Mouse (Mus musculus): ENCODE data around the gene Tent2.

Gene Tent2

DNA sequence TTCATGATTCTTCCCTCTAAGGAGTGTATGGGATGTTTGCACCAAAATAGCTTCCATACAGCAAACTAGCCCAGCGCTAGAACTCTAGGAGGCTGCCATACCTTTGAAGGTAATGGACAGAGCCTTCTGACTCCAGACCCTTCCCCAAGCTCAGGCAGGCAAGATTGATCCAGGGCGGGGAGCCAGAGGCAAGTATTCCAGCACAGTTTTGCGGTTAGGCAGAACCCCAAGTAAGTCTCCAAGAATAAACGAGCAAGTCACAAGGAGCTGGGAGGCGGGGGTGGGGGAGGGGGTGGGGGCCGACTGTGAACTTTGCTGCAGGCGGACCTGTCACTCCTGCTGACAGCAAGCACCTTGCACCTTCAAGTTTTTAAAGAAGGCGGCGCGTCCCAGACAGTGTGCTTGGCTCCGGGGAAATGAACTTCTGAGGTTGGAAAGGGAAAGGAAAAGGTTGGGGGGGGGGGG lies 48.3 kb downstream of the Tent2 start:
- no peak for DNase-seq (ENCODE audit: extremely low spot score)

DNA sequence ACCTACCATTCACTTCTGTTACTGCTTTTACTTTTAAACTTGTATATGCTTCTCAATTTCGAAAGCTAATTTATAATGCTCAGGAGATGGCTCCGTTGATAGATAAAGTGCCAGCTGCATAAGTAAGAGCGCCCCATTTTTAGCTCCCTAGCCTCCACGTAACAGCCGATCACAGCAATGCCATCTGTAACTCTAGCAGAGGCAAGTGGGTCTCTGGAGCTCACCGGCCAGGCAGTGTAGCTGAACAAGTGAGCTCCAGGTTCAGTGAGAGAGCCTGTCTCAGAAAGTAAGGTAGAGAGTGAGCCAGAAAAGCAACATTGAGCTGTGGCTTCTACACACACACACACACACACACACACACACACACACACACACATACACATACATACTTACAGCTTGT lies 51.0 kb downstream of the Tent2 start:
- DNase-seq (ENCODE audit: extremely low spot score): no peak

DNA sequence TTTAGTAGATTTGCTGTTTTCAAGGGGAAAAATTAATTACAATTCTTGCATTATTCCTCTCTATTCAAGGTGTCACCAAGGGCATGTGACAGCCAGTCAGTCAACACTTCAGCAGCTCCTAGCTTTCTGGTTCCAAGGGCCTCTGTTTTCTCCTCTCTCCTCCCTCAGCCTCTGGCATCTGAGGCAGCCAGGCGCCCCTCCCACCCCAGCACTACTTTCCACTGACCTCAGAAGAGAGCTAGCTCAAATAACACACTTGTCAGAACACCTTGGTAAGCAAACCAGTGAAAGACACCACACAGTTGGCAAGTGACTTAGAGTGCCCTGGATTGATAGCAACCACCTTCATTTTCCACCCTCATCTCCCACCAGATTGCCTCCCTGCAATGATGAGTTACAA lies 54.1 kb downstream of the Tent2 start:
- DNase-seq (ENCODE audit: extremely low spot score): no peak

DNA sequence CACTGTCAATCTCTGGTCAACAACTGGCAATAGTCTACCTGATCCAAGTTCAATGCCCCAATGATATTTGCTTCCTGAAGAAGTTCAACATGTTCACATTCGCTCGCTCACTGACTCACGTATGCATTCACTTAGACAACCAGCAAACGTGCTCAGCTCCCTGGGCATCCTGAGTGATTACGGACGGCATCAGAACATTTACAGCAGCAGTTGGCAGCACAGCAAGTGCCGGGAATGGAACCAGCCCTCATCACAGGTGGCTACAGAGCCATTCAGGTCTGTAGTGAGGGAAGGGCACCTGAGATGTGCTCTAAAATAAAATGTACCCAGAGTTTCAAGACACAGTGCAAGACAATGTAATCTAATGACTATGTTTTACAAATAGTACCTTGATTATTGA lies 55.1 kb downstream of the Tent2 start:
- DNase-seq (ENCODE audit: extremely low spot score): no peak

DNA sequence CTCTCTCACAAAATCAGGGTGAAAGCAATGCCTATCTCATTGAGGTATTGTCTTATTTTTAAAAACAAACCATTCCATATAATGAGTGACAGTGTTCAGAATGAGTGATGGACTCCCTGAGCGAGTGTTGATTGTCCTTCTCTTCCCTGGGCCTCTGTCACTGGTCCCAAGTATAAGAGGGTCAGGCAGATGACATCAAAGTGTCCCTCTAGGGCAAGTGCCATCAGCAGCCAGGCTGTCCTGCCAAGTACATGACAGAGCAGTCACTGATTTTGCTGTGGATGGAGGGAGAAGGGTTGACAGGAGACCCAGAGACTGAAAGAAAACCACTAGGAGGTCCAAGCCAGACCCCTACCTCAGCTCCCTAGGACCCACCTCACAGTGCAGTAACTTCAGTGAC lies 55.9 kb downstream of the Tent2 start:
- DNase-seq (ENCODE audit: extremely low spot score): no peak

DNA sequence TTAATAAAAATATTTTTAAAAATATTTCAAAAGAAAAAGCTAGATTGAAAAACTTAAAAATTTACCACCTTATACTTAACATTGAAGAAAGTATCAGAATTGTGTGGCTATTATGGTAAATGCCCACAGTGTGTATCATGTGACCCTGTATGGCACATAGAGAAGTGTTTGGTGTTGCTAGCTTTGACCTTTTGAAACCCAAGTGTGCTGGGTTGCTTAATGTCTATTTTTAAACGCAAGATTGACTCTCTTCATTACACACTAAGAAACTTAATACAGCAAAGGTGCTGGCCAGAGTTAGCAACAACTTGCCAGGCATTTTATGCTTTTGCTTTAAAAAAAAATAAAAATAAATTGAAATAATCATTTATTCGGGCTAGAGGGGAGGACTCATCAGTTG lies 56.7 kb downstream of the Tent2 start:
- DNase-seq (ENCODE audit: extremely low spot score): no peak

DNA sequence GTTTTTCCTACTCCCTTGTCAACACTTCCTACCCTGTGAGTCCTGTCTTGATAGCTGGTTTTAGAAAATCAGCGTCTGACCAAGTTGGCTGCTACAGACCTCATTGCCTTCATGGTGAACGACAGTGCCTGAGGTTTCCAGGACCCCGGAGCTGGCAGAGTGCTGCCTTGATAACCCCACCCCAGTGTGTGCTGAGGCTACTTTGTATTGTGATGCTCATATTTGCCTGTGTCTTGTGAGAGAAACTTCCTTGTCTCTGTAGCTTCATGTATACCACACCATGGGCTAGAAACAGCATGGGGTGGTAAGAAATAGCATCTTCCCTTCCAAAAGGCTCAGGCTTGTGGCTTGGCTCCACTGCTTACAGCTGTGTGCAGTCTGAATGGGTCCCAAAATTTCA lies 61.5 kb downstream of the Tent2 start:
- DNase-seq (ENCODE audit: extremely low spot score): no peak

DNA sequence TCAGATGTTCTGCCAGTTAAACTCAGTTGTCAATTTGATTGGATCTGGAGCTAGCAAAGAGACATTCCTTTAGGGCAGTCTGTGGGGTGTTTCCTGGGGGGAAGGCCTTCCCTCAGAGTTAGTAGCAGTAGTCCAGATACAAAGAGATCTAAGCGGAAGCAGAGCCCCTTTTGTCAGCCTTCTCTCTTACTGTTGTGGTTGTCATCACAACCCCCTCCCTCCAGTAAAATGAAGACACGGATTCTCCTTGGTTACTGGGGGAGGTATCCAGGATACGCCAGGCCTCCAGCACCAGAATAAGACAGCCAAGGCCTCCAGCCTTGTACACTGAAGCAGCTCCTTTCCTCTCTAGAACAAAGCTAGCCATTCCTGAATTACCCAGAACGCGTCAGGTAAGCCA lies 63.2 kb downstream of the Tent2 start:
- DNase-seq (ENCODE audit: extremely low spot score): no peak

DNA sequence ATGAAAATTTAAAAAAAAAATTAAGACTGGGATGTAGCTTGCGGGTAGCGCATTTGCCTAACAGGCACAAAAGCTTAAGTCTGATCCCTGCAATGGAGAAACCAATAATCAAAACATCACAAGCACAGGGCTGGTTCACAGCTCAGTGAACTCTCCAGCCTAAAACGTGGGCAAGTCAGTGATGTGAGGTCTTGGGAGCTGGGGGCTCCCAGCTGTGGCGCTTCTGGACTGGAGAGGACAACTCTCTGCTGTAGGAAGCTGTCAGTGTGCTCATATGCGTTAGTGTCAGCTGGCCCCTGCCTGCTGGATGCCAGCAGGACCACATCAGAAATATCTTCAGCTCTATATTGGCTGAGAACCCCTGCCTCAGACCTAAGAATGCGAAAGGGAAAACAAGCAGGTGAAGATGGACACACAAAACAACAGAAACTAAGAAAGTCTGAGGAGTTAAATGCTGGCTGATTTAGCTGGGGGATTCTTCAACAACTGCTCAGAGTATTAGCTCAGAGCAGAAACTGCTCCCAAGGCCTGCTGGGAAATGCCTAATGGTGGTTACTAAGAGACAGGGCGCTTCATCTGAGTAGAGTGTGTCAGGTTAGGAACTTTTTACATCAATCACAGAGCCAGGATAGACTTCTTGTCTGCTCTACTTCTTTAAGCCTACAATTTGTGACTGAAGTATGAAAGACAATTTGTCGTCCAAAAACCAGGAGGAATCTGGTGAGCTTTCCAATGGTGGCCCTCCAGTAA lies 63.9 kb downstream of the Tent2 start:
- no peak for DNase-seq (ENCODE audit: extremely low spot score)

DNA sequence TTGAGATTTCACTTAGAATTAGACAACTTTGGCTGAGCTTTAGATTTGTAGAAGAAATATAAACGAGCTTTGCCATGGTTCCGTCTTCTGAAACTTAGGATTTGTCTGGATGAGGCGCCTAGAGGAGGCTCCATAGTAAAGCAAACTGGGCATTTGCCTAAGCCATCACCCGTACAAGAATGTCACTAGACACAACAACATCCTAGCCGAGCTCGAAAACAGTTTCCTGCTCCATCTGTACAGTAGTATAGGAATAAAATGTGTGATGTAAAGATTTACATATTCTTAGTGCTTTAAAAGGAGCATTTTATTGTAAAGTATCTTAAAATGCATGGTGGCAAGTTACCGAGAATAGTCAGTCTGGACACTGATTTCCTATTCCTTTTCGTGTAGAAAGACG lies 69.9 kb downstream of the Tent2 start:
- DNase-seq (ENCODE audit: extremely low spot score): no peak

DNA sequence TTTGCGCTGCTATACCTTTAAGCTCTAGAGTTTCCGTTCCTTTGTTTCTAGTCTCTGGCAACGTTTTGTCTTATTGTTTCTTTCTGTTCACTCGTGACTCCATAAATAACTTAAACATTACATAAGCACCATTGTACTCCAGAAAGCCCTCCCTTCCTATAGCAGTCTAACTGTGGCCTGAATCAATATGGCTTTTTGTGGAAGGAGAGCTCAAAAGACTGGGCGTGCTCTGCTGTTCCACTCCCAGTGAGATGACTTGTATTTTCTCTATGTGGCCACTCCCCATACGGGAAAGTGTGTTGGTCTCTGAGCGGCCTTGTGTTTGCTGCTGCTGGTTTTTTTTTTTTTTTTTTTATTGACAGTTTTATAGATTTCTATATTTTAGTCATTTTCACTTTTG lies 74.9 kb downstream of the Tent2 start:
- no peak for DNase-seq (ENCODE audit: extremely low spot score)

DNA sequence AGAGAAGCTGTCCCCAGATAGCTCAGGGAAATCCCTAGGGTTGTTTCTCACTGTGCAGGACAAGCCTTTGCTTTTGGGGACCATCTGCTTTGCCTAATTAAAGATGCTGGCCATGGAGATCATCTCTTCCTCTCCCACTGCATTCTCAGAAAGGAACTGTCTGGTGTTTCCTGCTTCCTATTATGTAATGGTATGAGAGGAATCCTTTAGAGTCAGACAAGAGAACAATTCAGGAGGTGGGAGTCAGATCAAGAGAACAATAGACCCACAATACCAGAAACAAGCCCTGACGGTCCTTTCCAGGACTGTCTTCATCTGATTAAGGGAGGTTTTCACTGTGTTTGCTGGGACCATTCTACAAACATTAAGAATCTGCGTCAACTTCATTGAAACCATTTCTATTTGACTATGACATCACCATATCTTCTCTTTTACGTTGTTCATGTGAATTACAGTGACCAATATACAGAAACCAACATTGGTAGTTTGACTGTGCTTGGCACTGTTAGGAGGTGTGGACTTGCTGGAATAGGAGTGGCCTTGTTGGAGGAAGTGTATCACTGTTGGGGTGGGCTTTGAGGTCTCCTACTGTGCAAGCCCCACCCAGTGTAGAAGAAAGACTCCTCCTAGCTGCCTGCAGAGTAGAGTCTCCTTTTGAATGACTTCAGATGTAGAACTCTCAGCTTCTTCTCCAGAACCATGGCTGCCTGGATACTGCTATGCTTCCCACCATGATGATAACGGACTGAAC lies 89.7 kb downstream of the Tent2 start:
- DNase-seq (ENCODE audit: extremely low spot score): no peak

DNA sequence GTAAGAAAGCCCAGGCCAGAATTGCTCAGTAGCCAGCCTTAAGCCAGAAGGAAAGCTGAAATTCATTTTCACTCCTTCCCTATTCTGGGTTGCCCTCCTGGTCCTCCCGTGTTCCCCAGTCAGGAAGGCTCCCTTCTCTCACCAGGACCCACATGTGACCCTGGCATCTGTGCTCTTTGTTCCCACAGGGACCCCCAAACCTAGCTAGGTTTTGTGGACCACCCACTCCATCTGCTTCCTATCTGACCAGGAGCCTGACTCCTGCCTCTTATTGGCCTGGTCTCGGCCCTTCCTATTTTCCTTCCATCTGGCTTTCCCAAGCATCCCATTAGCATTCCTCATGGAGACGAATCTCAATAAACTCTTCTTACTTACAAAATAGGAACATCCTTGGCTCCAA lies 93.6 kb downstream of the Tent2 start:
- no peak for DNase-seq (ENCODE audit: extremely low spot score)

DNA sequence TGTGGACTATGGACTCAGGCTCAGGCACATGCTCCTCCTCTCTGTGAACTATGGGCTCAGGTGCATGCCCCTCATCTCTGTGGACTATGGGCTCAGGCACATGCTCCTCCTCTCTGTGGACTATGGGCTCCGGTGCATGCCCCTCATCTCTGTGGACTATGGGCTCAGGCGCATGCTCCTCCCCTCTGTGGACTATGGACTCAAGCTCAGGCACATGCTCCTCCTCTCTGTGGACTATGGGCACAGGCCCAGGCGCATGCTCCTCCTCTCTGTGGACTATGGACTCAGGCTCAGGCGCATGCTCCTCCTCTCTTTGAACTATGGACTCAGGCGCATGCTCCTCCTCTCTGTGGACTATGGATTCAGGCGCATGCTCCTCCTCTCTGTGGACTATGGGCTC lies 95.5 kb downstream of the Tent2 start:
- no peak for DNase-seq (ENCODE audit: extremely low spot score)
